Mouse (Mus musculus) heart, embryonic 16.5 days (tissue): Measurements from ENCODE around the gene N4bp3. TPM values are rescaled to one million over a fixed set of nuclear protein-coding genes. Genes with fewer than 3 reads are reported as not detected.

ENCODE experiments used
- ATAC-seq: fragments of 200-750 bp; cut with Nextera tagmentation; replicated peaks from 2 replicates; pipeline ENCODE4 v1.8.0; 2017; ENCODE audit warnings: moderate number of reproducible peaks; ENCODE audit not compliant: insufficient read depth, low FRiP score; ENCODE audit errors: extremely low read depth
- H3K27ac ChIP-seq: fragments of 300-500 bp; sonication (generic); 2 replicates; pipeline ENCODE4 v1.5.1; 2014; ENCODE audit warnings: mild to moderate bottlenecking, low read length, control low read depth, moderate library complexity
- H3K27me3 ChIP-seq: fragments of 300-500 bp; sonication (generic); 2 replicates; pipeline ENCODE4 v1.6.1; 2014; ENCODE audit warnings: low read length, mixed read lengths; ENCODE audit not compliant: control insufficient read depth, insufficient read depth
- H3K36me3 ChIP-seq: fragments of 300-500 bp; sonication (generic); 2 replicates; pipeline ENCODE4 v1.6.1; 2014; ENCODE audit not compliant: control insufficient read depth, insufficient read depth
- H3K4me1 ChIP-seq: fragments of 300-500 bp; sonication (generic); 2 replicates; pipeline ENCODE4 v1.6.1; 2014; ENCODE audit warnings: low read length, mixed read lengths; ENCODE audit not compliant: control insufficient read depth, insufficient read depth
- H3K4me2 ChIP-seq: fragments of 300-500 bp; sonication (generic); 2 replicates; pipeline ENCODE4 v1.6.1; 2014; ENCODE audit warnings: low read depth, mild to moderate bottlenecking, control low read depth, low read length
- H3K4me3 ChIP-seq: fragments of 300-500 bp; sonication (generic); 2 replicates; pipeline ENCODE4 v1.5.1; 2014; ENCODE audit warnings: mild to moderate bottlenecking, control low read depth, low read length
- H3K9ac ChIP-seq: fragments of 300-500 bp; sonication (generic); 2 replicates; pipeline ENCODE4 v1.6.1; 2014; ENCODE audit warnings: low read length, control low read depth
- H3K9me3 ChIP-seq: fragments of 300-500 bp; sonication (generic); replicated peaks from 2 replicates; pipeline ENCODE4 v1.6.1; 2016; ENCODE audit warnings: low read length; ENCODE audit not compliant: control insufficient read depth
- WGBS: fragments of 180-500 bp; shearing (Covaris S2); extraction: QIAGEN DNeasy Blood & Tissue Kit; methylation state at CpG from one replicate; pipeline ENCODE4 v1.1.7; 2014; 5-methylcytosine and 5-hydroxymethylcytosine counted together
- polyA plus RNA-seq: library from polyadenylated mRNA; unstranded; fragments of >200 nt; fragmentation: Nextera tagmentation; extraction: Ambion mirVana; gene quantifications from 2 replicates; pipeline ENCODE4 v1.2.1, GENCODE M21; 2015

The N4bp3 gene
- polyA plus RNA-seq, 1 experiment from 2014 or later: 21.6 TPM

DNA sequence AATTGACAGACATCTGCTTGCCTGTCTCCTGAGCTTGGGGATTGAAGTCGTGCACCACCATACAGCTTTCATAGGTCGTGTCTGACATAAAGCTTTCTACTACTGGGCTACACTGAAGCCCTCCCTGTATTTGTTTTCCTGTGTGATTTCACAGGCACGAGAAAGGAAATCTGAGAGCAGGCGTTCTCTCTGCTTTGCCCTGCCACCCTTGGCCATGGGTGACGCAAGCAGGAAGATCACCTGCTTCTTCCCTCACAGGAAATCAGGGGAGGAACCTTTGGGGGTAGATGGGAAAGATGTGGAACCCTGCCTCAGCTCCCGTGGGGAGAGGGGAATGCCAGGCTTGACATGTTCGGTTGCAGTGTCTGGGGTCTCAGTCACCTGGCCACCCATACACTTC, 7.6 kb upstream of the N4bp3 start:
- Histone ChIP-seq H3K4me3 (no peak overlapping the region), H3K27me3 (no peaks in the 10 kb centered on the region), H3K9me3 (no peaks in the 10 kb centered on the region), H3K27ac (0 out of 2 replicates have a peak overlapping the region, but pooled peaks have one; percentile 15), H3K9ac (no peak overlapping the region; the same call in 1 of the 2 replicates), H3K4me2 (no peak overlapping the region), H3K36me3 (no peaks in the 10 kb centered on the region), H3K4me1 (peaks cover 9% of the 10 kb centered on the region)
- no peak for ATAC-seq
- 52% methylated on average over 7 of the region's 7 CpGs for WGBS

GRCm38 (mm10) chr11:51656798-51657521, 6.3 kb upstream of the N4bp3 start:
- Histone ChIP-seq H3K9ac (no peak overlapping the region), H3K4me2 (no peak overlapping the region), H3K4me3 (no peak overlapping the region), H3K9me3 (no peaks in the 10 kb centered on the region), H3K4me1 (peaks cover 9% of the 10 kb centered on the region), H3K27ac (no peak overlapping the region), H3K27me3 (no peaks in the 10 kb centered on the region), H3K36me3 (no peaks in the 10 kb centered on the region)
- ATAC-seq: no peak
- WGBS: 72% methylated on average over 10 of the region's 10 CpGs

GRCm38 (mm10) chr11:51654891-51655290, 4.2 kb upstream of the N4bp3 start:
- H3K36me3 ChIP-seq: no peaks in the 10 kb centered on the region

DNA sequence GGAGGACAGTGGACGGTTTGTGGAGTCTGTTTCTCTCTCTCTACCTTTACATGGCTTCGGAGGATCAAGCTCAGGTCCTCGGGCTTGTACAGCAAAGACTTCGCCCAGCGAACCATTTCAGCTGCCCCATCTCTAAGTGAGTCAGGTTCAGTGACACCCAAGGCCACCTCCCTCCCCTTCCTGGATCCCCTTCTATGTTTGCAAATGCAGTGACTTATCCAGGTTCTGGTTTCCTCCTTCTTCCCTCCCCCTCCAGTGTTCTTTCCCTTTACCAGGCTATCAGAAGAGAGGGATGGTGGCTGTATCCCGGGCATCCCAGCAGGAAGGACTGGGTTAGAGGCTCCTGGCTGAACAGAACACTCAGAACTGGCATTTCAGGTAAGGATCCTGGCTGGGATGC, 3.1 kb upstream of the N4bp3 start:
- Histone ChIP-seq H3K4me1 (peaks cover 22% of the 10 kb centered on the region), H3K4me2 (no peak overlapping the region), H3K9ac (no peak overlapping the region), H3K27ac (no peak overlapping the region), H3K27me3 (no peaks in the 10 kb centered on the region), H3K4me3 (no peak overlapping the region), H3K36me3 (no peaks in the 10 kb centered on the region), H3K9me3 (no peaks in the 10 kb centered on the region)
- 80% methylated on average over 6 of the region's 6 CpGs for WGBS
- no peak for ATAC-seq

More at GRCm38 (mm10) chr11:51654891-51655290, 4.2 kb upstream of the N4bp3 start:
- H3K9ac ChIP-seq: no peak overlapping the region
- H3K4me3 ChIP-seq: no peak overlapping the region
- peaks cover 15% of the 10 kb centered on the region for H3K4me1 ChIP-seq
- no peaks in the 10 kb centered on the region for H3K27me3 ChIP-seq
- H3K4me2 ChIP-seq: no peak overlapping the region
- H3K9me3 ChIP-seq: no peaks in the 10 kb centered on the region
- ATAC-seq: no peak
- 83% methylated on average over 3 of the region's 3 CpGs for WGBS
- no peak overlapping the region for H3K27ac ChIP-seq

- no peak for ATAC-seq
- Histone ChIP-seq H3K4me1 (peaks cover 20% of the 10 kb centered on the region), H3K4me3 (no peak overlapping the region)
Observed at GRCm38 (mm10) chr11:51652889-51653418, 2.3 kb upstream of the N4bp3 start.

GRCm38 (mm10) chr11:51650261-51650660, 381 bp downstream of the N4bp3 start:
- Histone ChIP-seq H3K4me2 (peak overlapping the region; percentile 87), H3K4me3 (peak overlapping the region; percentile 65), H3K27ac (peak overlapping the region; percentile 49), H3K9me3 (no peaks in the 10 kb centered on the region), H3K9ac (peak overlapping the region; percentile 73), H3K36me3 (no peaks in the 10 kb centered on the region), H3K4me1 (peaks cover 32% of the 10 kb centered on the region), H3K27me3 (no peaks in the 10 kb centered on the region)
- WGBS: under 1% methylated on average over 30 of the region's 30 CpGs
- 0 out of 2 replicates have a peak, but pooled peaks have one; percentile 10 for ATAC-seq

More at GRCm38 (mm10) chr11:51652889-51653418, 2.3 kb upstream of the N4bp3 start:
- H3K9ac ChIP-seq: no peak overlapping the region
- H3K36me3 ChIP-seq: no peaks in the 10 kb centered on the region
- no peak overlapping the region for H3K27ac ChIP-seq
- H3K27me3 ChIP-seq: no peaks in the 10 kb centered on the region
- H3K4me2 ChIP-seq: no peak overlapping the region
- 89% methylated on average over 4 of the region's 4 CpGs for whole genome bisulfite sequencing
- H3K9me3 ChIP-seq: no peaks in the 10 kb centered on the region

GRCm38 (mm10) chr11:51649889-51650199, 798 bp downstream of the N4bp3 start:
- Histone ChIP-seq H3K4me3 (peak overlapping the region; percentile 65), H3K9me3 (no peaks in the 10 kb centered on the region), H3K9ac (peak overlapping the region; percentile 73), H3K27ac (peak overlapping the region; percentile 40), H3K4me1 (peaks cover 33% of the 10 kb centered on the region), H3K4me2 (peak overlapping the region; percentile 87), H3K36me3 (0 out of 2 replicates have a peak, but pooled peaks cover 2% of the 10 kb centered on the region), H3K27me3 (no peaks in the 10 kb centered on the region)
- no peak for ATAC-seq
- 5% methylated on average over 7 of the region's 7 CpGs for WGBS

- no peak for ATAC-seq
- peak overlapping the region; percentile 40 for H3K27ac ChIP-seq
Observed at GRCm38 (mm10) chr11:51649111-51649888, 1.3 kb downstream of the N4bp3 start.

GRCm38 (mm10) chr11:51648566-51648965, 2.1 kb downstream of the N4bp3 start:
- peak overlapping the region; percentile 28 for H3K27ac ChIP-seq
- peaks cover 10% of the 10 kb centered on the region for H3K36me3 ChIP-seq
- no peaks in the 10 kb centered on the region for H3K9me3 ChIP-seq
- ATAC-seq: no peak
- H3K27me3 ChIP-seq: no peaks in the 10 kb centered on the region
- 17% methylated on average over 3 of the region's 3 CpGs for WGBS
- peaks cover 35% of the 10 kb centered on the region for H3K4me1 ChIP-seq
- H3K9ac ChIP-seq: peak overlapping the region; percentile 73
- H3K4me3 ChIP-seq: peak overlapping the region; percentile 65
- H3K4me2 ChIP-seq: peak overlapping the region; percentile 87

More at GRCm38 (mm10) chr11:51649111-51649888, 1.3 kb downstream of the N4bp3 start:
- peak overlapping the region; percentile 65 for H3K4me3 ChIP-seq
- no peaks in the 10 kb centered on the region for H3K27me3 ChIP-seq
- H3K4me2 ChIP-seq: peak overlapping the region; percentile 87
- H3K36me3 ChIP-seq: peaks cover 4% of the 10 kb centered on the region; the same call in 1 of the 2 replicates
- peaks cover 33% of the 10 kb centered on the region for H3K4me1 ChIP-seq
- no peaks in the 10 kb centered on the region for H3K9me3 ChIP-seq
- 37% methylated on average over 11 of the region's 11 CpGs for WGBS
- H3K9ac ChIP-seq: peak overlapping the region; percentile 73
